Mouse (Mus musculus) hindbrain, embryonic 11.5 days (tissue): ENCODE results near the gene Pdlim4. TPM values are rescaled to one million over a fixed set of nuclear protein-coding genes. Genes with fewer than 3 reads are reported as not detected.

Experiments
- ATAC-seq: fragments of 200-750 bp; cut with Nextera tagmentation; 2 replicates; pipeline ENCODE4 v1.8.0; 2017; ENCODE audit warnings: mild to moderate bottlenecking, moderate TSS enrichment, moderate library complexity; ENCODE audit not compliant: low FRiP score
- DNase-seq: peaks from one replicate; pipeline ENCODE4 v3.0.0-alpha.2; 2015; ENCODE audit warnings: low spot score
- H3K27ac ChIP-seq: fragments of 300-500 bp; sonication (generic); 2 replicates; pipeline ENCODE4 v1.5.1; 2014; ENCODE audit warnings: mild to moderate bottlenecking, low read depth, low read length
- H3K27me3 ChIP-seq: fragments of 300-500 bp; sonication (generic); 2 replicates; pipeline ENCODE4 v1.6.1; 2014; ENCODE audit warnings: mild to moderate bottlenecking, low read length, moderate library complexity, mixed read lengths; ENCODE audit not compliant: control insufficient read depth, insufficient read depth
- H3K36me3 ChIP-seq: fragments of 300-500 bp; sonication (generic); 2 replicates; pipeline ENCODE4 v1.6.1; 2014; ENCODE audit warnings: mild to moderate bottlenecking, low read length, moderate library complexity, mixed read lengths; ENCODE audit not compliant: control insufficient read depth, insufficient read depth
- H3K4me1 ChIP-seq: fragments of 300-500 bp; sonication (generic); replicated peaks from 2 replicates; pipeline ENCODE4 v1.6.1; 2014; ENCODE audit warnings: low read length, mixed read lengths; ENCODE audit not compliant: control insufficient read depth, insufficient read depth
- H3K4me2 ChIP-seq: fragments of 300-500 bp; sonication (generic); replicated peaks from 2 replicates; pipeline ENCODE4 v1.6.1; 2014; ENCODE audit warnings: mild to moderate bottlenecking, low read depth, low read length
- H3K4me3 ChIP-seq: fragments of 300-500 bp; sonication (generic); 2 replicates; pipeline ENCODE4 v1.5.1; 2014; ENCODE audit warnings: low read depth, low read length
- H3K9ac ChIP-seq: fragments of 300-500 bp; sonication (generic); 2 replicates; pipeline ENCODE4 v1.6.1; 2014; ENCODE audit warnings: low read depth, low read length
- H3K9me3 ChIP-seq: fragments of 300-500 bp; sonication (generic); 2 replicates; pipeline ENCODE4 v1.6.1; 2016; ENCODE audit warnings: low read length; ENCODE audit not compliant: control insufficient read depth
- WGBS: fragments of 180-500 bp; shearing (Covaris S2); extraction: QIAGEN DNeasy Blood & Tissue Kit; methylation state at CpG from one replicate; pipeline ENCODE4 v1.1.7; 2014; 5-methylcytosine and 5-hydroxymethylcytosine counted together
- polyA plus RNA-seq: library from polyadenylated mRNA; unstranded; fragments of >200 nt; fragmentation: Nextera tagmentation; extraction: Ambion mirVana; gene quantifications from 2 replicates; pipeline ENCODE4 v1.2.1, GENCODE M21; 2014

The Pdlim4 gene
- polyA plus RNA-seq, 1 experiment from 2014 or later: 46.4 TPM

DNA sequence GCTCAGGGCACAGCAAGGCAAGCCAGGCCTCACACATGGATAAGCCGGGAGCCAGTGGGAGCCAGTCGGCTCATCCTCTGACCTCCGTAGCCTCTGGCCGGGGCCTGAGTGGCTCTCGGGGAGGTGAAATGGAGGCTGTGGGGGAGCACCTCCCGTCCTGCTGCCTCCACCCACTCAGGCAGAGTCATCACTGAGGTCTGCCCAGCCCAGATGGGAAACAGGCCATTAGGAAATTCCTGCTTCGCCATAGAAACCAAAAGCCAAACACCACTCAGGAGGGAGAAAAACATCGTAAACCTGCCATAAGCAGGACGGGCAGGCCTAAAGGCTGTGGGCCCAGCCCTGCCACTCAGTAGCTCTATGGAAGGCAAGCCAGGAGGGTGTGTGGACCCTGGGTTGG lies 8.5 kb downstream of the Pdlim4 start:
- peaks cover 13% of the 10 kb centered on the region for H3K4me1 ChIP-seq
- 45% methylated on average over 9 of the region's 9 CpGs for WGBS
- H3K27me3 ChIP-seq: no peaks in the 10 kb centered on the region
- no peaks in the 10 kb centered on the region for H3K9me3 ChIP-seq
- no peak for DNase-seq
- H3K4me2 ChIP-seq: no peak overlapping the region
- no peaks in the 10 kb centered on the region for H3K36me3 ChIP-seq
- H3K9ac ChIP-seq: no peak overlapping the region
- no peak for ATAC-seq
- no peak overlapping the region for H3K27ac ChIP-seq
- no peak overlapping the region for H3K4me3 ChIP-seq

DNA sequence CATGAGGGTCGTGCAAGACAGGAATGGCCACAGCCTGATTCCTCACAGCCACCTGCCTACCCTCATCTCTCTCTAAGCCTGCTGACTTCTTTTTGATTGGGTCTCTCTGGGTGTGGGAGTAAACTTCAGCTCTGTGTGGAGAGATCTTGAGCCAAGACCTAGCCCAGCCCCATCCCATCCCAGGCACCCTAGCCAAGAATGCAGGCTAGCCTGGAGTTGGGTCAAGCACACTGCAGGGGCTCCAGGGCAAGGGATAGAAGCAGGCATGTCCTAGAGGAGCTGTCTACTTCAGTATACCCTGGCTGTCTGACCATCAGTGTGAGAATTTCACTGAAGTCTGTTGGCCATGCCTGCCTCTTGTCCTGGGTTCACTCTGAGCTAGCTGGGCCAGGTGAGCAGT lies 9.3 kb downstream of the Pdlim4 start:
- no peak for ATAC-seq
- WGBS: 48% methylated on average over 1 of the region's 1 CpGs

DNA sequence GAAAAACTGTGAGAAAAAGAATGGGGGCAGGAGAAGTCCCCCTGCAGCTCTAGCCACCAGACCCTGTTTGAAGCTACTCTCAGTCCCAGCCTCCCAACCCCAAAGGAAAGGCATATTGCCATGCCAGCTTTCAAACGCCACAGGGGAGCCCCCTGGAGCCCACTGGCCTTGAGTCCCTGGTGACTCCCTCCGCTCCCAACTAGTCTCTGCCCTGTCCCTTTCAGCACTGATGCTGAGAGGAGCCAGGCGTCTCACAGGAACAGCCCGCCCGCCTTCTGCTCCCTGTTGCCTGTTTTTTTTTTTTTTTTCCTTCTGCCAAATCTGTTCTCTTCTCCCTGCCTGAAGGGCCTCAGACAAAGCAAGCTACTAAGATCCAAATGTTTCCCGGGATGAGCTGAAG lies 10.2 kb downstream of the Pdlim4 start:
- Histone ChIP-seq H3K4me2 (no peak overlapping the region), H3K4me1 (peaks cover 13% of the 10 kb centered on the region)
- no peak for ATAC-seq

More for the DNA sequence above, 9.3 kb downstream of the Pdlim4 start:
- H3K9ac ChIP-seq: no peak overlapping the region
- no peak overlapping the region for H3K4me3 ChIP-seq
- no peak overlapping the region for H3K4me2 ChIP-seq
- DNase-seq: no peak
- peaks cover 13% of the 10 kb centered on the region for H3K4me1 ChIP-seq
- no peaks in the 10 kb centered on the region for H3K9me3 ChIP-seq
- no peaks in the 10 kb centered on the region for H3K36me3 ChIP-seq
- no peaks in the 10 kb centered on the region for H3K27me3 ChIP-seq
- H3K27ac ChIP-seq: no peak overlapping the region

DNA sequence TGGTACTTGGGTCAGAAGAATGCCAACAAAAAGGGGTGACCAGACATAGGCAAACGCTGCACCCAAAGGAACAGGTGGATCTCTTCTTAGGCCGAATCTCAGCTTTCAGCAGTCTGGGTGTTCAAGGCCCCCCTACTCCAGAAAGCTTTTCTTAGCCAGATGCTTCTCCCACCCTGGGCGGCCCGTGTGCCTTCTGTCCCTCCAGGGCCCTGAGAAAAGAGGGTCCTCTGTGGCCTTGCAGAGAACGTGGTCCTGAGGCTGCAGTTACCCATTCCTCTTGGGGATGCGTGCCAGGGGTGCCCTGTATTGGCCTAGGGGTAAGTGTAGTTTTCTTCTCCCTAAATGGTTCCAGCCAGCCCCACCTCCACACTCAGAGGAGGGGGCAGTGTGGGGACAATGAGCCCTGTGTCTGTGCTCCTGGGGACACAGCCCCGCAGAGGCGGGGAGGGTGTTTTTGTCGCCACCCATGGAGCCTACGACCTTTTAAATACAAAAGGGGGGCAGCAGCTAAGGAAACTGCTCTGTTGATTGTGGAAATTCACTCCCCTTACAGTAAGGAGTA lies 10.7 kb downstream of the Pdlim4 start:
- no peak overlapping the region for H3K4me3 ChIP-seq
- DNase-seq (no peak), ATAC-seq (peak; percentile 45; the same call in 1 of the 2 replicates)
- H3K9me3 ChIP-seq: no peaks in the 10 kb centered on the region
- 25% methylated on average over 10 of the region's 10 CpGs for WGBS
- H3K27me3 ChIP-seq: no peaks in the 10 kb centered on the region
- H3K4me1 ChIP-seq: peaks cover 13% of the 10 kb centered on the region
- H3K36me3 ChIP-seq: no peaks in the 10 kb centered on the region
- H3K9ac ChIP-seq: no peak overlapping the region
- H3K4me2 ChIP-seq: no peak overlapping the region
- H3K27ac ChIP-seq: peak overlapping the region; percentile 47

More for the DNA sequence above, 10.2 kb downstream of the Pdlim4 start:
- no peak overlapping the region for H3K4me3 ChIP-seq
- no peaks in the 10 kb centered on the region for H3K36me3 ChIP-seq
- no peak overlapping the region for H3K9ac ChIP-seq
- peak; percentile 38 for DNase-seq
- no peaks in the 10 kb centered on the region for H3K9me3 ChIP-seq
- H3K27ac ChIP-seq: peak overlapping the region; percentile 47
- H3K27me3 ChIP-seq: no peaks in the 10 kb centered on the region
- 12% methylated on average over 6 of the region's 6 CpGs for WGBS

DNA sequence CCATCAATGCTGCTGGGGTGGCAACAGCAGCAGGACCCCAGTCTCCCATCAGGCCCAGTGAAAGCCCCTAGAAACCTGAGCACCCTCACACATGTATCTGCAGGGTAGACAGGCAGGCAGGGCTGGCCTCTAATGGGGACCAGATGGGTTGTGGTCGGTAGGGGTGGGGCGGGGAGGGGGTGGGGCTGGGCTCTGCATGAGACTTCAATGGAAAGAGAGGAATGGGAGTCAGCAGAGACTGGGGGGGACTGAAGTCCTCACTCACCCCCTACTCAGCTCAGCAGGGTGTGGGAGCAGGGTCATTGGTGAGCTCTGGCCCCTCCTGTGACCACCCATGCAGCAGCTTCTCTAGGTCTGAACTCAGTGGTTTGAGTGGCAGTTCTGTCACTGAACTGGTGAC lies 11.4 kb downstream of the Pdlim4 start:
- DNase-seq (peak; percentile 37), ATAC-seq (peak; percentile 65; the same call in 1 of the 2 replicates)
- Histone ChIP-seq H3K4me1 (peaks cover 13% of the 10 kb centered on the region), H3K36me3 (no peaks in the 10 kb centered on the region), H3K9ac (no peak overlapping the region), H3K27me3 (no peaks in the 10 kb centered on the region), H3K9me3 (no peaks in the 10 kb centered on the region), H3K4me3 (no peak overlapping the region), H3K4me2 (no peak overlapping the region), H3K27ac (0 out of 2 replicates have a peak overlapping the region, but pooled peaks have one; percentile 47)
- WGBS: 14% methylated on average over 2 of the region's 2 CpGs

DNA sequence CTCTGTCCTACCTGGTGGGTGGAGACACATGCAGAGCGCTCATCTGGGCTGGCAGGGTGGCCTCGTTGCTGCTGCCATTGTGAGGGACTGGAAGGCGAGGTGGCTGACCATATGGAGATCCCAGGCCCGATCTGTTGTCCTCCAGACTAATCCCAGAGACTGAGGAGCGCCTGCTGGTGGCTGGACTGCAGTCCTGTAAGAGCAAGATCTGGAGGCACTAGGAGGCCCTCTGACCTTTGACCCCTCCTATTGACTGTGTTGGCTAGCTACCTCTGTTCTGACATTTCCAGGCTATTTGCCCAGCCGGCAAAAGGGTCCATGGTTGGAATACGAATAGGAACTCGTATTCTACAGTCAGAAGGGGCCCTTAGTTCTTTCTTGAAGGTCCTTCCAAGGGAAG lies 12.7 kb downstream of the Pdlim4 start:
- Histone ChIP-seq H3K4me3 (no peak overlapping the region), H3K9ac (no peak overlapping the region; the same call in 1 of the 2 replicates), H3K27me3 (no peaks in the 10 kb centered on the region), H3K4me2 (no peak overlapping the region), H3K9me3 (no peaks in the 10 kb centered on the region), H3K4me1 (peaks cover 13% of the 10 kb centered on the region), H3K27ac (no peak overlapping the region), H3K36me3 (no peaks in the 10 kb centered on the region)
- DNase-seq (peak; percentile 42), ATAC-seq (no peak)
- 20% methylated on average over 8 of the region's 8 CpGs for WGBS

DNA sequence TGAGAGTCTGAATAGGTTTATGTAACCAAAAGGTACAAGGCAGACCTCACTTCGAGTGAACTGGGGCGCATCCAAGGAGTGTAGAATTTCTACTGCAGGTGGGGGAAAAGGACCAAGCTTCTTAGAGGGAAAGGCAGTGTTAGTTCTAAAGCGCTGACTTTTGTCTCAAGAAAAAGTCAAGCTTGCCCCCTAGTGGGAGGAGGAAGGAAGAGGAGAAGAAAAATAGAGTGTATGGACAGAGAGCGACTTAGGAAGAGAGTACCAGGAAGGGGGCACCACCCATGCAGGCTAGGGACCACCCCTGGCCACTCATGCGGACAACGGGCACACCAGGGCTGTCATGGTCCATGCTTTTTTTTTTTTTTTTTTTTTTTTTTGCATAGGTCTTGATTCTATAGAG lies 14.6 kb downstream of the Pdlim4 start:
- peaks cover 11% of the 10 kb centered on the region for H3K4me1 ChIP-seq
- no peaks in the 10 kb centered on the region for H3K36me3 ChIP-seq
- ATAC-seq (no peak), DNase-seq (peak; percentile 73)
- H3K27ac ChIP-seq: no peak overlapping the region
- H3K4me2 ChIP-seq: no peak overlapping the region
- no peaks in the 10 kb centered on the region for H3K27me3 ChIP-seq
- no peaks in the 10 kb centered on the region for H3K9me3 ChIP-seq
- no peak overlapping the region for H3K9ac ChIP-seq
- H3K4me3 ChIP-seq: no peak overlapping the region
- WGBS: 42% methylated on average over 6 of the region's 6 CpGs

DNA sequence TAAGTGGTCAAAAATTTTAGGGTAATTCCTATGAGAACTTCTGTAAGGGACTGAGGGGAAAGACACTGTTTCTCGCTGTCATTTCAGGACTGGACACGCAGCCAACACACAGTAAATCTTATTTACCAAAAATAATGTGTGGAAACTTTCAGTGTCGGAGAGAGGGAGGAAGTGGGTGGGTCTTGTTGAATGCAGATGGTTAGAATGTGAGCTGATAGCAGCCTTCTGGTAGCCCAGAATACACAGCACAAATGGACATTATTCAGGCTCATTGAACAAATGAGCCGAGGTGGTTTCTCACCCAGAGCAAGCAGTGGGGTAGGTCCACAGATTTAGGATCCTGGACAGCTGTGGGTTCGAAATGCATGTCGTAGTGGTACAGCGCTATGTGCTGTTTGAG lies 15.7 kb downstream of the Pdlim4 start:
- Histone ChIP-seq H3K27me3 (no peaks in the 10 kb centered on the region), H3K9ac (no peak overlapping the region), H3K9me3 (no peaks in the 10 kb centered on the region), H3K4me3 (no peak overlapping the region), H3K36me3 (no peaks in the 10 kb centered on the region), H3K4me2 (no peak overlapping the region), H3K4me1 (peaks cover 6% of the 10 kb centered on the region), H3K27ac (no peak overlapping the region)
- 93% methylated on average over 7 of the region's 7 CpGs for WGBS
- no peak for DNase-seq
- no peak for ATAC-seq

DNA sequence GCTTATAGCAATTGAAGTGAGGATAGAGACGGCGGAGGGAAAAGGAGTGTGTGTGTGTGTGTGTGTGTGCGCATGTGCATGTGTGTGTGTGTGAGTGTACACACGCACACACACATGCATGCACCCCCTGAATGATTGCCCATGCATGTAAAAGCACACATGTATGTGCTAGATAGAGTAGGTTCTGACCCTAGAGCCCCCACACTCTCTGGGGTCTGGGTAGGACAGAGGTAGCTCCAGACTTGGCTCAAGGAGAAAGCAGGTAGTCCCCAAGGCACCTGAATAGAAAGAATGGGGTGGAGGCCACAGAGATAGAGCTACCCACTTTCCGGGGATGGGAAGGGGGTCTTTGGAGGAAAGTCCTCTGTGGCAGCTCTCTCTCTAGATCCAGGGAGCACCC lies 16.7 kb downstream of the Pdlim4 start:
- no peak for DNase-seq
- Histone ChIP-seq H3K27me3 (no peaks in the 10 kb centered on the region), H3K9ac (no peak overlapping the region), H3K4me2 (no peak overlapping the region), H3K4me1 (0 out of 2 replicates have a peak, but pooled peaks cover 2% of the 10 kb centered on the region), H3K36me3 (no peaks in the 10 kb centered on the region), H3K9me3 (no peaks in the 10 kb centered on the region), H3K27ac (no peak overlapping the region), H3K4me3 (no peak overlapping the region)
- ATAC-seq: no peak
- 95% methylated on average over 5 of the region's 5 CpGs for WGBS
